Mouse (Mus musculus): Measurements from ENCODE around the gene St3gal4.
A peak's percentile ranks its signal among the peaks of the same experiment; 100 is the strongest.

- TF ChIP-seq CTCF (IDR thresholded peaks at IDR 0.05; ENCODE audit: low read depth) (0 out of 2 replicates have a peak, but pooled peaks have one; percentile 3), EP300 (IDR thresholded peaks at IDR 0.05; ENCODE audit: low read depth) (no peak)
Measured at GRCm38 (mm10) chr9:35145829-35146228, 26.8 kb upstream of the St3gal4 start.
